Mouse (Mus musculus) kidney, postnatal 36 days (tissue): Measurements from ENCODE around the gene Xpnpep1.

Experiments used
- DNase-seq, 2 experiments: peaks; one replicate each; pipeline ENCODE4 v3.0.0; 2021 to 2022; ENCODE audit warnings: mixed read lengths in 2 of 2

The Xpnpep1 gene

DNA sequence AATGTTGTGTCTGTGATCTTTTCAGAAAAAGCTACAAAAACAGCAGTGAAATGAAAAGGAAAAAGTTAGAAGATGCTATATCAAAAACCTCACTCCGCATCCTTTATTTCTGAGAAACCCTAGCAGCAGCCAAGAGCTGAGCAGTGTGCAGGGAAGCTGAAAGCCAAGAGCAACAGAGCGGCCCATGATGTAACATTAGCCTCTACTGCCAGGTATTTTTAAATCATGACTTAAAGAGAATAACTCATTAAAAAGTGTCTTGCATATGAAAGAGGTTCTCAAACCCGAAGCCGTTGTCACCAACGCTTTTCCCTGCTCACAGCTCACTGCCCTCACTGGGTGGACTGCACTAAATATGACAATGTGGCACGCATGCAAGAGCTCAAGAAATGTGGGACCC is 9.7 kb downstream of the Xpnpep1 start:
- no peak for DNase-seq

- DNase-seq = peak in 1 of 2 experiments; percentile 60
Measured at GRCm38 (mm10) chr19:53029686-53030085, 10.3 kb downstream of the Xpnpep1 start.

GRCm38 (mm10) chr19:53029045-53029444 is 11.0 kb downstream of the Xpnpep1 start:
- DNase-seq = peak; percentile 68 to 75

DNA sequence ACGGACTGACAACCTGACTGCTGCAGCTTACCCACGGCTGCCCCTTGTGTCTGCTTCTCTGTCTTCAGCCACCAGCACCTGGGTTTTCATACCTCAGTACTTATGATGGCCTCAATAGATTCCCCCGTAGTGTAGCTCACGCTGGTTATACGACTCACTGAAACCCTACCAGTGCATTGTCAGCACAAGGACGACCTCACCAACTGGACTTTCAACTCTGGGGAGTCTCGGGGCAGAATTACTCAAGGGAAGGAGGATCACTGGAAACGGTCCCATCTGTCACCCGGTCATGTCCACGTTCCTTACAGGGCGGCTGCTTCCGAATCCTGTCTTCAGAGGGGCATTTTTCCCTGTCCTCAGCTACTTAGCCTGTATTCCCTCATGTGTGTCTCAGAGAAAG is 11.8 kb downstream of the Xpnpep1 start:
- DNase-seq = peak; percentile 80 to 89

GRCm38 (mm10) chr19:53023189-53023588 is 16.8 kb downstream of the Xpnpep1 start:
- no peak for DNase-seq

GRCm38 (mm10) chr19:53022037-53022614 is 17.9 kb downstream of the Xpnpep1 start:
- DNase-seq = no peak

GRCm38 (mm10) chr19:53021537-53021936 is 18.5 kb downstream of the Xpnpep1 start:
- no peak for DNase-seq

DNA sequence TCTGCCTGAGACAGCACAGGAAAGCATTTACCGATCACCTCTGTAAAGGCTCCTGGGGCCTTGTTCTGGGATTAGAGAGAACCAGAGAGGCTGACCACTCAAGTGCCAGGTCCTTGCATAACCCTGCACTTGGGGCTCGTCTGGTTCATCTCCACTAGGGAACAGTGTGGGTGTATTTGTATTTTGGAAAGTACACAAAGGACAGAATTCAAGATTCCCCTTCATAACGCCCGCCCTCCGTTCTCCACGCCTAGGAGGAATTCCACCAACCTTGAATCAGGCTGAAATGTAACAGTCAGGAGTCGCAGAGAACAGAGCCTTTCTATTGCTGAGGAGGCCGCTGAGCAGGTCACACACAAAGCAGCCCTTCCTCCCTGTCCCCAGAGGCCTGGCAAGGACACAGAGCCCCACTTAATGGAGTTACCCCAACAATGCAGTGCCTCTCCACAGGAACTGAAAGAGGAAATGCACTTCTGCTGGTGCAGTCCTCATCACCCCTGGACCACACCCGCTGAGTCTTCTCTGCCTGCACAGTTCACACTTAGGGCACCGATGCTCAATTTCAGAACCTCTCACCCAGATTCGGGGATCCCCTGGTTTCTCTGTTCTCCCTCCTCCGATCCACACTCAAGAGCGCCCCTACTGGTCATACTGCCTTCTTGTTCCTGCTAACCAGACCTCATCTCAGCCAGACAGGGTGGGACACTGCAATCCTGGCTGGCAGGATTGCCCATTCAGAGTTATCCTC is 20.1 kb downstream of the Xpnpep1 start:
- DNase-seq = peak; percentile 41 to 78

- DNase-seq = peak; percentile 79 to 87
Measured at GRCm38 (mm10) chr19:53017954-53018353, 22.1 kb downstream of the Xpnpep1 start.

DNA sequence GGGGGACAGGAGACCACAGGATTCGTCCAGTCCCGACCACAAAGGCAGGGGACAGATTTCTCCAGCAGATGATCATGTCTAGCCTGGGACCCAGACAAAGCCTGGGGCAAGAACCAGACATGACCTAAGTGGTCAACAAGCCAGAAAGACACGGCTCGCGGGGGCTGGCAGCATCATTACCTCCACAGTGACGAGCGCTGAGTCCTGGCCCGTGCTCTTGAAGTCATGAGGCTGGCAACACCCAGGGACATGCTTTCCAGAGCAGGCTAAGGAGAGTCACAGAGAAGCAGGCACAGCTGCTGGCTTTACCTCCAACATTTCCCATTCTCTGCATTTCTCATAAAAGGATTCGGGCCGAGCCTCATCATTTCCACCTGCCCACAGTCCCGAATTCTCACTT is 22.8 kb downstream of the Xpnpep1 start:
- DNase-seq = no peak

DNA sequence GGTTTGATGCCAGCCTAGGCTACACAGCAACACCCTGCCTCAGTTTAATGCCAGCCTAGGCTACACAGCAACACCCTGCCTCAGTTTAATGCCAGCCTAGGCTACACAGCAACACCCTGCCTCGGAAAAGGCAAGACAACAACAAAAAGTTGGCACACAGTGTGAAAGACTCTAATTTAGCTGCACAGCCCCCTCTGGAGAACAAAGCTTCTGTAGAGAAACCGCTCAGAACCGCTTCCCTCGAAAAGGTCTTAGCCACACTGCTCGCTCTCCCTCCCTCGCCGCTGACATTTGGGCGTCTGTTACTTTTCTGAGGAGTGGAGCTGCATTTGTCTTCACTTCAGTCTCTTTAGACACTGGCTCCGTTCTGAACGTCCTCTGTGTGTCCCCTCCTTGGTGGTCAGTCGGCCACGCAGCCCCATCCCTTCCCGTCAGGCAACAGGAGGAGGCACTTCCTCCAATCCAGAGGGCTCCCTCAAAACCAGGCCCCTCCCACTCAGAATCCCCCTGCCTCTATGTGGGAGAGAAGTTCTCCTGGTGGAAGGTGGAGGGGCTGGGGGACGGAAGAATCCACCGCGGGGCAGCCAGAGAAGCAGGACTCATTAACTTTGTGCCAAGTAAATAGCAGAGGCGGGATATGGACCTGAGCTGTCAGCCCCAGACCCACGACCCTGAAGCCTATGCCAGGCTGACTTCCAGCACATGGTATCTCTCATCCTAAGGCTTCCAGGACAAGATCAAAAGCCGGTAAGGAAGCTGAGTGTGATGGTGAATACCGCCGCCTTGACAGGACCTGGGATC is 24.9 kb downstream of the Xpnpep1 start:
- DNase-seq = no peak

GRCm38 (mm10) chr19:53013744-53014143 is 26.3 kb downstream of the Xpnpep1 start:
- DNase-seq = no peak

- DNase-seq = no peak
Measured at GRCm38 (mm10) chr19:53013341-53013740, 26.7 kb downstream of the Xpnpep1 start.

GRCm38 (mm10) chr19:53010941-53011340 is 29.1 kb downstream of the Xpnpep1 start:
- DNase-seq = no peak

DNA sequence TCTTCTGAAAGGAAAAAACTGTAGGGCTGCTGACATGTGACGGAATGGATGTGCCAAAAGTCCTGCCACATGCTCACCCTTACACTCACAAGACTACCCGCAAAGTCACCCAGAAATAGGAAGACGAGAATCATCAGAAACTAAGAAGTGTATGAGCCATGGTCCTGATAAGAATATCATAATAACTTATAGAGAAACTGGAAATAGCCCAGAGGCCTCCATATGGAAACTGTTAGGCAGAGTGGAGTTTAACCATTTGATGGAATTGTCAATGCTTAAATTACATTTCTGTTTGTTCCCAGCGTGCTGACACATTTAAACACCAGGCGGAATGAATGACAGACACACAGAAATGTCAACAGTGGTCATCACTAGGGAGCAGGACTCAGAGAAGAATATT is 31.1 kb downstream of the Xpnpep1 start:
- no peak for DNase-seq

DNA sequence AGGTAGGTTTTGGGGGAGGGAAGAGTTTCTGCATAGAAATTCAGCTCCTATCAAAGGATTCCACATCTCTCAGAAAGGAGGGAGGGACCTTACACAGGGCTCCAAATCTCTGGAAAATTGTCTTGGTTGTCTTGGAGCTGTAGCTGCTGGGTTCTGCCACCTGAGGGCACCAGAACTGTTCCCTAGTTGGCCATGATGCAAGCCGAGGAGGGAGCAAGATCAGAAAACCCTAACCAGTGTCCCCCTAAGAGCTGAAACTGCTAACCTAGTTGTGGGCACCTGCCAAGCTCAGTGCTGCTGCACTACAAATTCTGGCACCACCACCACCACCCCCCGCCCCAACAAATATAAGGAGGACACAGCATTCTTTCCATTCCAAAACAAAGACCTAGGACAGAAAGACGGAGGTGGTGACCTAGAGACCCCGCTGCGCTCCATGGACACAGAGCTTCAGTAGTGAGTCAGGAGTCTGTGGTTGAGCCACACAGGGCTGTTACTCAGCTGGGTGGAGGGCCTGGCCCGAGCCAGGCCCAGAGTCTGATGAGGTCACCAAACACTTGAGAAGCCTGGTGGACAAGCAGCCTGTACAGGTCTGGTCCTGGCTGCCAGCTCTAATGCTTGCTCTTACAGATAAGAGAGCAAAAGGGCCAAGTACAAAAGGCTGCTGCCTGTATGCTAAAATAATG is 31.9 kb downstream of the Xpnpep1 start:
- peak; percentile 66 to 79 for DNase-seq

DNA sequence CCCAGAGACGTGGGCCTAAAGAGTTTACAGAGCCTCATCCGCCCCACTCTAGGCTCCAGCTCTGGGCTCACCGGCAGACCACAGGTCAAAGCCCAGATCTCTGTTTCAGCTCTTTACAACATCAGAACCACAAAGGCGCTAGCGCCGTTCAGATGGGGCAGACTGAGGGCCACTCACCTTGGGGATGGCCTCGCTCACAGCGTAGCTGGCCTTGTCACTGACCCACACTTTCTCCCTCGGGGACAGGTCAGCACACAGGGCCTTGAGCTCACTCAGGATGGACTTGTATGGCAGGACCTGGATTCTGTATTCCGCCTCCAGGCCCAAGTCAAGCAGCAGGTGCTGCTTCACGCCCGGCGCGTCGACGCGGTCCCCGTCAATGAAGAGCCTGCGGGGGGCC is 34.0 kb downstream of the Xpnpep1 start:
- no peak for DNase-seq

DNA sequence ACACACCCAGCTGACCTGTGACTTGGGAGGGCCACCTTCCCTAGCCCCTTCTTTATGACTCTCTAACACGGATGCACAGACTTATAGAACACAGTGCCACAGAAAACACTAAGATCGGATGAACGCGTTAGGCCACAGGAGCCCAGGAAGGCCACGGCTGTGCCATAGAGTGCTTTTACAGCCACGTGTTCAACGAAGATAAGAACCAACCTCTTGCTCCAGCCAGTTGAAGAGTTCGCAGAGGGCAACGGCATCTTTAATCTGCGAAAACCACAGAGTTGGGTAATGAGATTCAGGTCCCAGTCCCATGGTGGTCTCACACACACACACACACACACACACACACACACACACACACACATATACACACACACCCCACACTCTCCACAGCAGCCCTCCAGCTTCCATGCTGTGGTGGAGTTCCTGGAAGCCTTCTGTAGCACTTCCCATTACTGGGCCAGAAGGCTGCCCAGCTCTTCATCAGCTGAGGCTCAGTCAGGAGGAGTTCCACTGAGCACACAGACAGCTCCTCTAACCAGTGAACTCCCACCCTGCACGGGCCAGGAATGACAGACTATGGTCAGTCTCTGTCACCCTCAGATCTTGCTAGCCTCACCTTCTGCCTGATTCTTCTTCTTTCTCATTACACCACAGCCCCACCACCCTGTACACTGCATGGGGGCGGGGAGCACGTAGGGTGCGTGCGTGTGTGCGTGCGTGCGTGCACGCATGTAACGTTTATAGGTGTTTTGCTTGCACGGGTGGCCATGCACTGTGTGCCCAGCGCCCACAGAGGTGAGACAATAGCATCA is 36.3 kb downstream of the Xpnpep1 start:
- DNase-seq = no peak

- no peak for DNase-seq
Measured at GRCm38 (mm10) chr19:53002166-53003095, 37.6 kb downstream of the Xpnpep1 start.

DNA sequence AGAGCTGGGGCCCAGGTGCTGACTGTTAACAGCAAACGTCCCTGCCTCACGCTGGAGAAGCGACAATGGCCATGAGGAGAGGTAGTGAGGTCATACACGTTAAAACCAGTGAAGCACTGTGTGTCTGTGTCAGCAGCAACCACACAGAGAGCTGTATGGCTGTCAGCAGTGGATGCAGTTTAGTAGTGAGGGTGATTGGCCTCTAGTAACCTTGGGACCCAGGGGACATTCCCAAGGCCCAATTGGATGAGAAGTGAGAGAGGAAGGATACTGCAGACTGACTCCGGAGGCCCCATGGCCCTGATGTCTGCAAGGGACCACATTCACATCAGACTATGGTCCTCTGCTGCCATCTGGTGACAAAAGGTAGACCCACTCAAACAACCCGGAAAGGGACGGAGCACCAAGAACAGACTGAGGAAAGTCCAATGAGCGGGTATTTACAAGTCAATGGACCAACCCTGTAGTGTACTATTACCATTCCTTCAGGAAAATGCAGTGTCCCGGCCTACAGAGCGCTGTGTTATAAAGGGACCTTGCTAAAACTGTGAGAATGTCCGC is 47.1 kb downstream of the Xpnpep1 start:
- DNase-seq = peak; percentile 47 to 70

DNA sequence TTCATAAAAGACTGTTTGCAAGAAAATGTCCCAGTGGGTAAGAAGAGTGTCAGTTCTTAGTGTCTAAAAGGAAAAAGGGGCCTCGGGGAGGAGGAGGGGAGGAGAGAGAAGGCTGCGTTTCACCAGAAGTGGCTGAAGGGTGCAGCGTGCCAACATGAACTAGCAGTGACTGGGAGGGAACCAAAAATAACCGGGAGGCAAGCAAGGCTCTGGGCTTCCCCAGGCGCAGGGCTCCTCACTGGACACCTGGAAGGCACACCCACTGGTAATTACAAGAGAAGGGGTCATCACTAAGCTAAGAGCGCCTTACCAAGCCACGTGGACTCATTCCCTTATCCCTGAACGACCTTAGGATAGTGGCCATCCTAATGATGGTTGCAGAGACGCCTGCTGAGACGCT is 48.1 kb downstream of the Xpnpep1 start:
- no peak for DNase-seq
